Mouse (Mus musculus): ENCODE measurements around the gene Syne1.

Gene Syne1

DNA sequence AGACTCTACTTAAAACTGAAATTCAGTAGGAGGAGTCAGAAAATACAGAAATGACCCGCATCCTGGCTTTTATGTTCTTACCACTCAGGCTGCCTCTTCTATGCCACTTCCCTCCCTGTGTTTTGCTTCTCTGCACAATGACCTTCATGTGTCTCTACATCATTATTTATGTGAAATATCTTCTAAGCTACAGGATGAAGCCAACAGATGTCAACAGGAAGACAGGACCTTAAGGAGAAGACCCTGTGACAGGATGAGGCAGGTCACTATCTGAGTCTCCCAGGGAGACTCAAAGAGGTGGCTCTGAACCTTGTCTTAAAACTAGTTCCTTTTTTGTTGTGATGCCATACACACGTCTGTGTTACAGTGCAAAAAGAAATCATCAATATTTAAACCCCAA, 353.9 kb downstream of the Syne1 start:
- DNase-seq (ENCODE audit: low spot score) = no peak

DNA sequence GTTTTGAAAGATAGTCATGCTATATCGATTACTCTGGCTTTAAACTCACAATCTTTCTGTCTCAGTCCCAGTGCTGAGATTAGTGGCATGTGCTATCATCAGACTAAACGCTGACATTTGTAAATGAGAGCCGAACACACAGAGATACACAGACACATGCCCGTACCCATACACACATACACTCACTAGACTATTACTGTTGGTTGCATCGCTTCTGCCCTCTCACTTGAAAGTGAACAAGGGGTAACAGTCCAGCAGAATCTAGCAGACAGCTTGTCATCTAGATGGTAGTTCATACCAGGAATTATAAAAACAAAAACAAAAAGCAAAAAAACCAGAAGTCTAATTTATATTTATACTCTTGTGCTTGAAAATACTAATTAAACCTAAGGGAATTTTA, 355.0 kb downstream of the Syne1 start:
- DNase-seq (ENCODE audit: low spot score) = no peak

DNA sequence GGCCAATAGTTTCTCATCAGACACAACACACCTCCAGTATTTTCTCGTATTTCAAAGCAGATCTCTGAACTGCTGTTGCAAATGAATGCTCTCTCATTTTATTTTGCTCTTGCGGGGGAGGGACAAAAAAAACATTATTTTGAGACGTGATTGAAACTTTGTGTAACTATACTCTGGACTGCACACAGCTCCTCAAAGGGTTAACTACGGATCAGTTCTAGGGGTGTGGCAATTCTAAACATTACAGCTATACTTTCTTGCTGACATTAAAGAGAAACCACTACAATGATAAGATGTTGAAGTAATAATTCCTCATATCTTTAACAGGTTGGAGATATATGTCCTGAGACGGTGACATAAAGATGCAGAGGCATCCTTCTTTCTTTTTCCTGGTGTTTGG, 356.0 kb downstream of the Syne1 start:
- no peak for DNase-seq (ENCODE audit: low spot score)

DNA sequence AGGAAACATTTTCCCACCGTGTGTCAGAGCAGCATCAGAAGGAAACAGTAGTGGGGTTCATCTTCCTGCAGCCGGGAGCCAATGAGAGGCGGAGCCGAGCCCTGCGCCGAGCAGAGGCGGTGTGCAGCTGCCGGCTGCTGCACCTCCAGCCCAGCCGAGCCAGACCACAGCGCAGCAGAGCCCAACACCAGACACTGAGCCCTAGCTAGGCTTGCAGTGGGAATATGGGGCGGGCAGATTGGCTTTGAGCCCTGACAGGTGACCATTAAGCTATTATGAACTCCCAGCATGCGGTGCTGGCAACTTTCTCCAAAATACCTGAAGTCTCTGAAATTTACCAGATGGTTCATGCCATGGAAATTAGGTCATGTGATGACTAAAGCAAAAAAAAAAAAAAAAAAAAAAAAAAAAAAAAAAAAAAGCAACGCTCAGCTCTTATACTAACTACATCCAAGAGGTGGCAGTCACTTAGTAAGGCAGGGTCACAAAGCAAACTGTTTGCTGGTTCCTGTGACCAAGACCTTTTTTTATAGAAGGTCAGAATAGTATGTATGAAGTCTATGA, 356.5 kb downstream of the Syne1 start:
- DNase-seq (ENCODE audit: low spot score) = peak; percentile 74

DNA sequence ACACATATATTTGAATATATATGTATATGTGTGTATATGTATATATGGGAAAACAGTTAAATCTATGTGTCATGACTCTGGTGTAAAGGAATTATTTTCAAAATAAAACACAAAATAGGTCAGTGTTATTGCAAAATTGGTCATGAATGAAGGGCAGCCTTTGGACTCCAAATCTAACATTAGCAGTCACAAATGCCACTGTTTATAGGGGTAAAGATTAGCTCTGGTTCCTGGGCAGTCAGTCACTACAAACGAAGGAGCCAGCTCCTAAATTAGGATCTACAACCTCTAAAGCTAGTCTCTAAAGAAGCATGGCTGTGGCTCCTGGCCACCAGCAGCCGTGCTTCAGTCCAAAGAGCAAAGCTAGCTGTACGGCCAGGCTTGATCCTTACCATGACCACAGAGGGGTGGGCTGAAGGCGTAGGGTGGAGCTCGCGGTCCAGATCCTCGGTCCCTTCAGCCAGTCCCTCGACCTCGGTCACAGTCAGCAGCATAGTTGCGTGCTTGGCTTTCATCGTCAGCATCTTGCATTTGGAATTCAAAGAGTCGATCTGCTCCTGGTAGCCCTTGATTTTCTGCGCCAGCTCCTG, 357.1 kb downstream of the Syne1 start:
- DNase-seq (ENCODE audit: low spot score) = peak; percentile 61

DNA sequence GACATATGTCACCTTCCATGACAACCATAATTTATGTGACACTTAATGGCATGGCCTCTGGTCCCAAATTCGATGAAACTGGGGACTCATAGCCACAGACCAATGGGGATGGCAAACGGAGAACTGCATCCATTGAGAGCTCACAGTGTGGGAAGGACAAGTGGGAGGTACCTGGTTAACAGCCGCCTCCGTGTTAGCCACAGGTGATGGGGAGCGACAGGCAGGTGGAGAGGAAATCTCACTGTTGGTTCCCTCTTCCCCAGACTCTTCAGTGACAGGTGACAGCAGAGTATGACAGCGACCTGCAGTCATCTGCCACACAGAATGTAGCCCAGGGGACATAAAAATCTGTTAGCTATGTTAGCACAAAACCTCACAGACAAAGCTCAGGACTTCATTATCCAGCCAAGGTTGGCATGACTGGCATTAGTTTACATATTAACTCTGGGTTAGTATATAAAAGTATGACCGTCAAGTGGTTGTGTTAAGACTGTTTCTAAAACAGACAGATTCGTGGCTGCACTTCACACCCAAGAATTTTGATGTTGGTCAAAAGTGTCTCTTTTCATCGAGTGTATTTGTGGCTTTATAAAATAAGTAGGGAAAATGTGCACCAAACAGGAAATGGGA, 358.3 kb downstream of the Syne1 start:
- no peak for DNase-seq (ENCODE audit: low spot score)

- no peak for DNase-seq (ENCODE audit: low spot score)
Measured at GRCm38 (mm10) chr10:5190756-5191155, 360.5 kb downstream of the Syne1 start.

- no peak for DNase-seq (ENCODE audit: low spot score)
Measured at GRCm38 (mm10) chr10:5188890-5189289, 362.4 kb downstream of the Syne1 start.

GRCm38 (mm10) chr10:5185156-5186083, 365.9 kb downstream of the Syne1 start:
- DNase-seq (ENCODE audit: low spot score) = no peak

DNA sequence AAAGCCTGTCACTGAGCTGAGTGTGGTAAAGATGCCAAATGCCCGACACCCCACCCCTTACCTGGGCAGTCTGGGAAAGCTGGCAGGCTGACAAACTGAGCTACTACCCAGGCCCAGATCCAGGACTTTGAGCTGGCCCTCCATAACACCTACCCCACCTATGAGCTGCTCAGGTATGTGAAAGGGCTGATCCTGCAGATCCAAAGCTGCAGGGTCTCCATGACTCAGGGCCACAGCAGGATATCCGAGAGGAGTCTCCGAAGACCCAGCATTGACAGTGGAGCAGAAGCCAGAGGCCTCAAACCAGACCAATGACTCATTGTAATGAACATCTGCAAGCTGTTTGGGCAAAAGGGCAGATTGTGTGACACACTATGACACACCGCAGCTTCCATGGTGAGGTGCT, 369.5 kb downstream of the Syne1 start:
- no peak for DNase-seq (ENCODE audit: low spot score)

- DNase-seq (ENCODE audit: low spot score) = no peak
Measured at GRCm38 (mm10) chr10:5179891-5180290, 371.4 kb downstream of the Syne1 start.

GRCm38 (mm10) chr10:5177446-5178015, 373.8 kb downstream of the Syne1 start:
- DNase-seq (ENCODE audit: low spot score) = no peak

DNA sequence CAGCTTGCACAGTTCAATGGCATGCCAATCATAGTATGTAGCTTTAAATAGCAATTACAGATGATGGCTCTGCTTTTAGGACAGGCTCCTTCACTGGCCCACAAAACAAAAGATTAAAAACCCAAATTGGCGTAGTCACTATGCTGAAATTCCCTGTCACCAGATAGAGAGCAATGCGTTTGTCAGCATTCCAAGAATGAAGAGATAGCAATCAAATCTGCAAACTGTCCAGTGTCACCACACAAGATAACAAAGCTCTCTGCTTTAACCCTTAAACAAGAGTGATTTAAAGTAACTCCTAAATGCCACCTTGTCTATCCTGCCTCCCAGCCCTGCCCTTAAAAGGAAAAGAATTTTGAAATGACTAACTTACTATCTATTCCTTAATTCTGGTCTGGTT, 374.9 kb downstream of the Syne1 start:
- no peak for DNase-seq (ENCODE audit: low spot score)

- no peak for DNase-seq (ENCODE audit: low spot score)
Measured at GRCm38 (mm10) chr10:5170425-5170824, 380.9 kb downstream of the Syne1 start.

DNA sequence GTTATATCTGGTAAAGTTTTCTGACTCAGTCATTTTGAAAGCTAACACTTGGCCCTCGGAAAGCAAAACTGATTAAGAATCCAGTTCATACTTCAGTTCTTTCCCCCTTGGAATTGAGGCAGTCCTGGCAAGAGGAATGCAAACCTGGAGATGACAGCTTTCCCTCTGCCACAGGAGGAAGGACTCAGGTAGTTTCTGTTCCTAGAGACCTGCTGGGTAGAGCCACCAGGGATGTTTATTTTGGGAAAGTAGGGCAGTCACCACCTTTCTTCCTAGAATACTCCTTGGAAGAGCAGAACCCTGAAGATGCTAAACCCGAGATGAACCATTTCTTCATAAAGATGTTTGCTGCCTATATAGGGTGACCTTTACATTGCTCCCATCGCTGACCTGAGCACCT, 383.8 kb downstream of the Syne1 start:
- no peak for DNase-seq (ENCODE audit: low spot score)

DNA sequence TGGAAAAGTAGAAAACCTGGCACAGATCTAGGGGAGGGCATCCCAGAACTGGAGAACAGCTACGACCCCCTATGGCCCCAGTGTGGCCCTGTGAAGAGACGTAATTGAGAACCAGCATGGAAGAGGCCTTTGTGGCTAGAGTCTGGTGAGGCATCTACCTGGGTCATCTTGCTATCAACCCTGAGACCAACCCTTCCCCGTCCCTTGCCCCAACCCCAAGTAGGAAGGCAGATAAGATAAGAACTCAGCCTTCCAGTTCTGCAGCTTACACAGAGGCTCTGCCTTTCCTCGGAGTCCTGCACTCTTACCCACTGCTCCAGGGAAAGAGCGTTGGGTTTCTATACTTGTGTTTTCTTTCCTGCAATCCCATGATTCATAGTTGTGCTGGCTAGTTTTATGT, 385.8 kb downstream of the Syne1 start:
- no peak for DNase-seq (ENCODE audit: low spot score)

DNA sequence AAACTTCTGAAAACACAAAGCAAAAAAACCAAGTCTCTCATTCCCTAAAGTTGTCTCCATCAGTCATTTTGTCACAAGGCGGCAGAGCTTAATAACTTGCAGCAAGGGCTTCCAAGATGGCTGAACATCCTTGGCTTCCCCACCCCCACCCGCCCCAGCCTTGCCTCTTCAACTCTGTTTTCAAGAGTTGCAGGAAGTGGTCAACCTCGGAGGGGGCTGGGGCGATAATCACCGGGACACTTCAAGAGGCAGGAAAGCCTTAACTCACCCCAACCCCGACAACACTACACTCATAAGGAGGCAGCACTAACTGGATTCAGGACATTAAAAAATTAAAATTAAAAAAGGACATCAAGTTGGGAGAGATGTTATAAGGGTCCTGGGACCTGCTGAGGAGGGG, 387.5 kb downstream of the Syne1 start:
- DNase-seq (ENCODE audit: low spot score) = no peak

DNA sequence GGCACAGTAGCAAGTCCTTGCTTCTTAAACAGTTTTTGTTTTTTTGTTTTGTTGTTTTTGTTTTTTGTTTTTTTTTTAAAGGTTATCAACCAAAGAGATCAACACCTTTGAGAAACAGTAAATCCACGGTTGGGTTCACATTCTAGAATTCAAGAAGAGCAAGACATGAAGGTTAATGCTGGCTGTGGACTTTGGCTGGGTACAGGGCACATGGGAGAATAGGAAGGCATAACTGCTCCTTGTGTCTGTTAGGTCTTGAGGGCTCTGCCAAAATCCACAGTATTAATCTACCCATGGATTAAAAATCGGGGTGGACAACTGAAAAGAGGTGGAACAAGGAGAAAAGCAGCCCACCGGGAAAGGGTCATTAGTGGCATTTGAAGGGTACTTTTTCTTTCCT, 388.0 kb downstream of the Syne1 start:
- DNase-seq (ENCODE audit: low spot score) = no peak

DNA sequence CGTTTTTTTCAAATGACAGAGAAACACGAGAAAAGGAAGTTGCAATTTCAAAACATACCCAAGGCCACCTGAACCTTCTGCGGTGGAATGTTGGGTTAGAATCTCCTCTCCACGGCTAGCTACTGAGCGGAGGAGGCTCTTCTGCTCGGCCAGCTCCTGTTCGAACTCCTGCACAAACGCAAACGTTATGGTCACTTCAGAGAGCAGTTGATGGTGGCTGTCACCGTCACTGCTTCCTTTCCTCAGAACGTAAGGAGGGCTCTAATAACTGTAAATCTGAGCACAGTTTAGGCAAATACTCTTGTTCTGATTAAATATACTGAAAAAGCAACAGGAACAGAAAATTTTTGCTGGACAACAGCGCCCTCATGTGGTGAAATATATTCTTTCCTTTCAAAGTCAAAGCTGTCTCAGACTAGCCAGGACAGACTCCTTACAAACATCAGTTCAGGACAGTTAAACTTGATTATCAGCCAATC, 389.8 kb downstream of the Syne1 start:
- DNase-seq (ENCODE audit: low spot score) = no peak

- no peak for DNase-seq (ENCODE audit: low spot score)
Measured at GRCm38 (mm10) chr10:5159679-5160078, 391.6 kb downstream of the Syne1 start.

GRCm38 (mm10) chr10:5153047-5153446, 398.2 kb downstream of the Syne1 start:
- no peak for DNase-seq (ENCODE audit: low spot score)

- no peak for DNase-seq (ENCODE audit: low spot score)
Measured at GRCm38 (mm10) chr10:5141471-5141870, 409.8 kb downstream of the Syne1 start.
